Mouse (Mus musculus): Measurements from ENCODE around the gene P2rx6.
"Not testable (repeated sequence)": the region's sequence is repeated elsewhere in the genome, so short reads cannot be mapped to it uniquely, and the experiment has no call there.

P2rx6 gene

DNA sequence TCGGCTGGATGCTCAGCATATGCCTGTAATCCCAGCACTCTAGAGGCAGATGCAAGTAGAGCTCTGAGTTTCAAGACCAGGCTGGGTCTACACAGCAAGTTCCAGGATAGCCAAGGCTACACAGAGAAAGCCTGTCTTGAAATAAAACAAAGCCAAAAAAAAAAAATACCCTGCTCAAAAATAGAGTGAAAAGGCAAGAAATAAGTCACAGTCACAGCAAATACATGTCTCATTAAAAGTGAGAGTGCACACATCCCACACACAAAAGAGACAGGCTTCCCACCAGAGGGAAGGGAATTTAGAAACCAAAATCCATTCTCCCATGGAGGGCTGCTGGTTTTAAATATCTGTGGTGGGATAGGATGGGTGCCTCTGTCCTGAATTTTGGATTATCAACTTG is 1.9 kb downstream of the P2rx6 start:
- no peak for DNase-seq

DNA sequence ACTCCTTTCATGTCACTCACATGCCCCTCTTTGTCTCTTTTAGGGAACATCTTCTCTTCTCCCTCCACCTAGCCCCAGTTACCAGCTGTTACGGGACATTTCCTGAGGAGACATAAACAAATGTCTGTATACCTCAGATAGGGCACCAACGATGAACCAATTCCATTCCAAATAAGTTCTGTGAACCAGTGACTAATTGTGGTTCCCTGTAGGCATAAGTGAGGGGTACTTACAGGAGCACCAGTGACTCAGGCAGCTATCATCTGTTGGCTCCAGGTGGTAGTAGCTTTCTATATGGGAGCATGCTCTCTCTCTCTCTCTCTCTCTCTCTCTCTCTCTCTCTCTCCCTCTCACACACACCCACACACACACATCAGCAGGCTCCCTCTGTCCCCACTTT is 2.5 kb downstream of the P2rx6 start:
- no peak for DNase-seq

DNA sequence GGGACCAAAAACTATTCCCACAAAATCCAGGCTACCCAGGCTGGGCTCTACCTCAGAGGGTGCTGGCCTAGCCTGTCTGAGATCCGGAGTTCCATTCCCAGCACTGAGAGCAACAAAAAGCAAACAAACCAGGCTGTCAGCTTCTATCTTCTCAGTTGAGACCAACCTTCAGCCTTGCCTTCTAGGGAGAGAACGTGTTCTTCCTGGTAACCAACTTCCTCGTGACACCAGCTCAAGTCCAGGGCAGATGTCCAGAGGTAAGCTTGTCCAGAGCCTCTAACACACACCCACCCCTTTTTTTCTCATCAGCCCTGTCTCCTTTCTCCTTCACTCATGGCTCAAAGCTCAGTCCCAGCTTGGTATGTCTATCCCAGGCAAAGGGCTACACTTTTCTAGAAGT is 3.1 kb downstream of the P2rx6 start:
- DNase-seq: no peak

DNA sequence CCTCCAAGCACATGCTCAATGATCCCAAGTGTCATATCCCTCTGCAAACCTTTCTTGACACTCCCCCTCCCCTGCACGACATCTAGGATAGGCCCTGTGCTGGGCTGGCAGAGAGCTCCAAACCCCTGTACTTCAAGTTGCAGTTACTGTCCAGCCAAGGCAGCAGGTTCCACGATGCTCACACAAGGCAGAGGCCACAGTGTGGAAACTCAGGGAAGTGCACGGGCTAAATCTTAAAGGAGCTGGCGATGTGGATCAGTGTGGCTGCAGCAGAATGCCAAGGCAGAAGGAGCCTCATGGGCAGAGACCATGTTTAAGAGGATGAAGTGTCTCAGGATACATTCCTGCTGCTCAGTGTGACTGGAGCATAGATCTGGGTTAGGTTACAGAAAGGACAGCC is 4.5 kb downstream of the P2rx6 start:
- DNase-seq: no peak

DNA sequence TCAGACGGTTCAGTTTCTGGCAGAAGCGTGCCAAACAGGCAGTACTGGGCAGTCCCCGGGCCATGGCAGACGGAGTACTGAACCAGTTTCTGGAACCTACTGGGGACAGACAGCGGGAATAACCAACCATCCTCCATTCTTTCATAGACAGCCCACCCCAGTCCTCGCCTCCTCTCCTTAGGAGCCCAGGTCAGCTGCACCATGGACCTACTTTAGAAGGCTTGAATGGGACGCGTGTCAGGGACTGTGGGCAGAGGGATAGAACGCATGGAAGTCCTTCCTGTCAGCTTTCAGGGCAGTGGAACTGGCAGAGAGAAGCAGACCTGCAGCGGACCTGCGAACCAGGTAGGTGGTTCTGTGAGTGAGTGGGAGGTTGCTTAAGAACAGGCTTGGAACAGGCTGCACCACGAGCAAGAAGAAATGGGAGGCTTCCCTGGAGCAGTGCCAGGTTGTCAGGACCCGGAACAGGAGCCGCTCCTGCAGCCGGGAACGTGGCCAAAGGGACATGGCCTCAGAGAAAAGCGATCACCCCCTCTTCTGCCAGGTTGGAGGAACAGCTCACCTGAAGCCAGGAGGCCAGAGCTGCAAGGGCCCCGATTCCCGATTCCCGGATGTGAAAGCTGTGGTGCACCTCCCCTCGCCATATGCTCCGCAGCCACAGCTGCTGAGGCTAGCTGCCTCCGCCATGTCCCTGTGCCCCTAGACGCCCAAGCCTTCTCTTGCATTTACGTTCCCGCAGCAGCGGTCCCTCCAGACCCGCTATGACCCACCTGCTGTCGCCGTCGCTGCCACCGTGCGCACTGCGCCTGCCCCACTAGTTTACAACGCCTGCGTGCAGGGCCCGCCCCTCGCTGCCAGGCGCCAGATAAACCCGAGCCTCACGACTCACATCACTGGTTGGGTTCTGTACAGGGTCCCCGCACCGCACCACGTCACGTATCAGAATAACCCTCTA is 14.5 kb downstream of the P2rx6 start:
- DNase-seq: peak; percentile 82

DNA sequence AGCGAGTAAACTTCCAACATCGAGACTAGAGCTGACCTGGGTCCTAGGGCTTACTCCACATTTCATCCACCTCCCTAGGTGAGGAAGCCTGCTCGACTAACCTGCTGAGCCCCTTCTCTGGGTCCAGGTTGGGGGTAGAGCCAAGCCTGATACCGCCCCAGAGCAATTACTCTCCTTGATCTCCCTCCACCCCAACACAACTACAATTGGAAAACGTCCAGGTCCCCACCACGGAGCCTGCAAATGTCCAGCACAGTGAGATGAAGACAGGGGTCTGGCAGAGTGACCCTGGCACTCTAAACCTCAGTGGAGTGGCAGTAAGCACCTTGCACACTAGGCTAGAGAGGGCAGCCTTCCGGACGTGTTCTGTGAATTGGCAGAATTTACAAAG is 15.1 kb downstream of the P2rx6 start:
- peak in 1 of 2 experiments; percentile 27 for DNase-seq

DNA sequence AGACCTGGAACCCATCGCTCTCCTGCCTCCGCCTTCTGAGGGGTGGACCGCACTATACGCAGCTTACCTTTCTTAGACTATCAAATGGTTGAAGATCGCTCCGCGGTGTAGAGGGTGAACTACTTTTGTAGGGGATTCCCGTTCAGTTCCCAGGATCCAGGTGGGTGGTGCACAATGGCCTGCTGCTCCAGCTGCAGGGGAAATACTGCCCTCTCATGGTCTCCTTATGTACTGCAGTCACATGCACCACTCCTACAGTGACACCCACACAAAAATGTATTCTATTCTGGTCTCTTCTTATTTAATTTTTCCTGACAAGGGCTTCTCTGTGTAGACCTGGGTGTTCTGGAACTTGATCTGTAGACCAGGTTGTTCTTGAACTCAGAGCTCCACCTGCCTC is 21.4 kb downstream of the P2rx6 start, which contains the start of gene Slc7a4:
TSS of gene Slc7a4 (minus strand) at position 151 of the 400 bp plus-strand sequence.
- no peak for DNase-seq

DNA sequence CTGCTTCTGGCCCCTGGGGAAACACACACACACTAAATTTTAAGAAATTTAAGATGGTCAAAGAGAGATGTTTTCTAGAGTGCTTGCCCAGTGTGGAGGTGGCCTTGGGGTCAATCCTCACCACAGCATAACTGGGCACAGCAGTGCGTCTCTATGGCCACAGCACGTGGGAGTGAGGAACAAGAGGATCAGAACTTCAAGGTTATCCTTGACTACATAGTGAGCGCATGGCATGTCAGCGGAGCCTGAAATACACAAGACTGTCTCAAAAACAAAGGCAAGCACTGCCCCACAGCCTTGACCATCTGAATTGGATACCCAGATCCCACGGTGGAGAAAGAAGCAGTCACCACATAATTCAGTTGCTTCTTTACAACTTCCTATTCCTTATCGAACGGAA is 22.9 kb downstream of the P2rx6 start:
- DNase-seq: no peak

DNA sequence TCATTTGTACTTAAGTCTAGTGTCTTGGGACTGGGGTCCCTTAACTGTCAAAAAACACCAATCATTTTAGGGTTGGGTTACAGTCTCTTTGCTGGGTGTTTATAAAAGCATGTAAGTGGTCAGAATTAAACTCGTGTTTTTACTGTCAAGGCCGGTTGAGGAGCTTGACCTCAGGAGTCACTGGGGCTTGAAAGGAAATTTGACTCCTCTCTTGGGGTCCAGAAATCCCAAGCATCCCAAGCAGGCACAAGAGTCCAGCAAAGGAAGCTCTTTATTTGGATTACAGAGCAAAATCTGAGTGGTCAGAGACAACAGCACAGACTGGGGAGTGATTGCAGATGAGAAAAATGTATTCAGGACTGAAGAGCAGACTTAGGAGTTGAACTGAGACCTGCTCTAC is 29.0 kb downstream of the P2rx6 start:
- DNase-seq: no peak

DNA sequence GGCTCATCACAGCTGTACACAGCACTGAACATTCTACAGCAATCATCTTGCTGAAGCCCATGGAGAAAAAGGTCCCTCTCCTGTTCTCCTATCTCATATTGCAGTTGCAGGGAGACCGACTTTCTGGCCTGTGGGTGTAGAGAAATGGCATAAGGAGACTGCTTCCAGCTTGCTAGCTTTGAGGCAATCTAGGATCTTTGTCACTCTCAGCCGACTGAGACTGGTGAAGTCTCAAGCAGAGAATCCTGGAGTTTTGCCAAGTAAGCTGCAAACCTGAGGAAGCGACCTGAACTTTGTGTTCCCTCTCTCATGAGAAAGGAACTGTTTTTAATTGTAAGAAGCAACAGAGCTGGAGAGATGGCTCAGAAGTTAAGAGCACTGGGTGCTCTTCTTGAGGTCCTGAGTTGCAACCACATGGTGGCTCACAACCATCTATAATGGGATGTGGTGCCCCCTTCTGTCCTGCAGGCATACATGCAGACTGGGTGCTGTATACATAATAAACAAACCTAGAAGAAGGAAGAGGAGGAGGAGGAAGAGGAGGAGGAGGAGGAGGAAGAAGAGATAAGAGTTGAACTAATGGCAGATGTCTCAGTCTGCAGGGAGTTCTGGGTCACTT is 39.4 kb downstream of the P2rx6 start:
- no peak for DNase-seq

DNA sequence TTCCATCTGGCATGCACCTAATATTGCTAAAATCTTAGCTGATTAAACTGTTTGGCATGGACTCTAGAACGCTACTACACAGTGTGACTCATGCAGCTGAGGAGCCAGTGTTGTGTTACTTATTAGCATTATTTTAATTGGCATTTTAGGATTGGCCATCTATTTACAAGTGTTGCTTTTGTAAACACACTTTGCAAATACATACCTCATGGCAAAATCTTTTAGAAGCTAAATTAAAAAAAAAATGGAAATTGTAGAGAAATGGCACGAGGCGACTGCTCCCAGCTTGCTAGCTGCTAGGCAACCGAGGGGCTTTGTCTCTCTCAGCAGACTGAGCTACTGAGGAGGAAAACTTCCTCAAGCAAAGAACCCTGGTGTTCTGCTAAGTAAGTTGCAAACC is 43.3 kb downstream of the P2rx6 start:
- DNase-seq: no peak

DNA sequence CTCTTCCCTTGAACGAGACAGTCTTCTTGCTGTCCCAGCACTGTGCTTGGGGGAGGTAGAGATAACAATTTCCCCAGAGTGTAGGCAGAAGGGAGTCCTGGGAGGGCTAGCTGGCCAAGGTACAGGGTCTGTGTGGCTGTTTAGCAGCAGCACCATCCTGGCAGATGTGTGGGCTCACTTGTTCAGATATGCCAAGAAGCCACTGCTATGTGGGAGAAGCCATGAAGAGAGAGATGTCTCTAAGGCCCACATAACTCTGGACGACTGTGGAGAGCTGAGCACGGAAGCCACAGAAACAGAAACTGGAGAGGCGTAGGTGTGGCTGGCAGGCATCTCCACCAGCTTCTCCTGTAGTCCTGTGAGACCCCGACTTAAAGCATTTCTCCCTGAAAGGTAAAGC is 44.0 kb downstream of the P2rx6 start:
- no peak for DNase-seq

DNA sequence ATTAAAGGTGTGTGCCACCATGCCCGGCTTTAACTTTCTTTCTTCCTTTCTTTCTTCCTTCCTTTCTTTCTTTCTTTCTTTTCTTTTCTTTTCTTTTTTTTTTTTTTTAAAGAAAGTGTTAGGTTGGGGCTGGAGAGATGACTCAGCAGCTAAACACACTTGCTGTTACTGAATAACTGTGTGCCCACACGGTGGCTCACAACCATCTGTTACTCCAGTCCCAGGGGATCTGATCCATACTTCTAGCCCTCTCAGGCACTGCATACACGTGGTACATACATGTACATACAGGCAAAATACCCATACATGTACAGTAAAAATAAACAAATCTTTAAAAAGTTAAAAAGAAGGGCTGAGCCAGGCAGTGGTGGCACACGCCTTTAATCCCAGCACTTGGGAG is 49.7 kb downstream of the P2rx6 start:
- DNase-seq: no peak

DNA sequence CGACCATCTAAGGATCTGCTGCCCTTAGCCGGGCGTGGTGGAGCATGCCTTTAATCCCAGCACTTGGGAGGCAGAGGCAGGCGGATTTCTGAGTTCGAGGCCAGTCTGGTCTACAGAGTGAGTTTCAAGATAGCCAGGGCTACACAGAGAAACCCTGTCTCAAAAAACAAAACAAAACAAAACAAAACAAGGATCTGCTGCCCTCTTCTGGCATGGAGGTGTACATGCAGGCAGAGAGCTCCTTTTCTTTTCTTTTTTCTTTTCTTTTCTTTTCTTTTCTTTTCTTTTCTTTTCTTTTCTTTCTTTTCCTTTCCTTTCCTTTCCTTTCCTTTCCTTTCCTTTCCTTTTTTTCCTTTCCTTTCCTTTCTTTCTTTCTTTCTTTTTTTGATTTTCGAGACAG is 53.1 kb downstream of the P2rx6 start:
- not testable (repeated sequence) for DNase-seq

DNA sequence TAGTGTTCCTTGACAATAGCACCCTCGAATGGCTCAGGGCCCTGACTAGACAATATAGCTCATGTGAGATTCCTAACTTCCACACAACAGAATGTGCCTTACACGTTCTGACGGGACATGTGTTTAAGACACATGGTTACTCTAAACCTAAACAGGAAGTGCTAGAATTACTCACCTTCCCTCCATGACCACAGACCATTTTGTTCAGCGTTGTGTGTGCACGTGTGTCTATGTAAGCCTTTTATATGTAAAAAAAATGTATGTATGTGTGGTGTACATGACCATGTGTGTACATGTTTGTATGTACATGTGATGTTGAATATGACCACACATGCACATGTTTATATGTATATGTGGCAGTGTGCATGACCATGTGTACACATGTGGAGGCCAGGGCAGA is 54.5 kb downstream of the P2rx6 start:
- no peak for DNase-seq

DNA sequence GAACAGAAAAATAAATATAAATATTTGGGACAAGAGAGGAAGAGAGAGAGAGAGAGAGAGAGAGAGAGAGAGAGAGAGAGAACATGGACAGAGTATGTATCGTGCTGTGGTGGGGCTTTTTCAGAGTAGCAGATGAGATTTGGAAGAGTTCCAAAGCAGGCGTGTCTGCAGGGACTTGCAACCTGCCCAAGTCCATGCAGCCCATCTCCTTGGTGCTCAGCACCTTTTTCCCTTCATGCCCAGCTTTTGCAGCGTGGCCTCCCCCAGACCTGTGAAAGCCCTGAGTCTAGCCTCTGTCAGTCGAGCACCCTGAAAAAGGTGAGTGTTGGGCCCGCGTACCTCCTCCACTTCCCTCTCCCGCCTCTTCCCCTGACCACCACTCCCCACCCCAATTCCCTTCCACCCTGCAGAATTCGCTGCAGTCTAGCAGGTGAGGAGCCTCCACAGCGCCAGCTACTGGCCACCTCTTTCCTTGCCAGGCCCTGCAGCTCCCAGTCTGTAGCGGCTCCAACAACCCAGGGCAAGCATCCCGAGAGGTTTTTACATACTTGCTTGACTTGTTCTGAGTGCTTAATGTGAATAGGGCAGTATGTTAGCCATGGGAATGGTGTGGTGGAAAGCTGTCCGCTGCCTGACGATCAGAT is 56.4 kb downstream of the P2rx6 start:
- peak; percentile 71 to 72 for DNase-seq

DNA sequence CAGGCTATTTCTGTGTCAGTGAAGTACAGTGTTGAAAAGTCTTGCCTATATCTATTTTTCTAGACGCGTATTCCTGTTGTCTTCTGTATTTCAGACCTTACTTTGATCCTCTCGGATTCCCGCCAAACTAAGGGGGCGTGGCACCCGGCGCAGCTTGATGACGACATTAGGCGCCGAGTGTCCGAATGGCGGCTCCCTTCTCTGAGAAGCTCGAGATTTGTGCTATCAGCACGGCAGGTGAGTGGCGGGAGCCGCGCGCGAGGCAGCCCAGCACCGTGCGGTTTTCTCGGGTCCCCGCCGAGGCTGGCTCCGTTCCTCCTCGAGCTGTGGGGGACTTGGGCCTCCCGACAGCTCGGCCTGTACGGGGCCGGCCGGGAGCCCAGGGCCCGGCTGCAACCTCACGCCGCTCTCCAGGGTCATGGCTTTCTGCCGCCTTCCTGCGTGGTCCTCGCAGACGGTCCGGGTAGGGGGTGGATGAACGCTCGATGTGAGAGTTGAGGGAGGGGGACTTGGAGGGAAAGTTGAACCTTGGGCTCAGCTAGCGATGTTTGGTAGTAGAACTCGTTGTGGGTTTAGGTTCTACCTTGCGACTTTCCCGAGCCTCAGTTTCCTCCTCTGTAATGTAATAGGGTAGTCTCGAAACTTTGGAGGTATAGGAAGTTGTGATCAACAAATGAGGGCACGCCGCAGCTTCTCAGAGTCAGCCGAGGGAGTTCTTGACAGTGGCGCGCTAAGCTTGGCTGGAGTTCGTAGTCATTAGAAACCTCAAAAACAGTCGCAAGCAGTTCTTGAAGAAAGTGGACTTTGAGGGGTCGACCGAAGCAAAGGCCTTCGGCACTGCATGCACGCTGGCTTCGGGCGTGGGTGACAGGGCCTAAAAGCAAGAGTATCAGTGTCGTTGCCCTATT is 57.8 kb downstream of the P2rx6 start, which contains the start of gene Smpd4:
TSS of gene Smpd4 (plus strand) at position 157 of the 908 bp plus-strand sequence.
- peak; percentile 90 to 94 for DNase-seq

DNA sequence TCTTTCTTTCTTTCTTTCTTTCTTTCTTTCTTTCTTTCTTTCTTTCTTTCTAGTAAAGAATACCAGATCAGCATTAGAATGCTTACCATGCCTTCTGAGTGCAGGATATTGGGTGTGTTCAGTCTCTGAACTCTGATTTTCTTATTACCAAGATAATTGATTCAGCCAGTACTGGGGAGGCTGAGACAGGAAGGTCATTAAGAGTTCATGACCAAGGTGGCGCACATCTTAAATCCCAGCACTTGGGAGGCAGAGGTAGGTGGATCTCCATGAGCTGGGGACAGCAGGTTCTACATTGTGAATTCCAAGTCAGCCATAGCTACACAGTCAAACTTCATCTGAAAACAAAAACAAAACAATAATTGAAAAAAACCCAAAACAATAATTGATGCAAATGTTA is 60.3 kb downstream of the P2rx6 start:
- DNase-seq: no peak

DNA sequence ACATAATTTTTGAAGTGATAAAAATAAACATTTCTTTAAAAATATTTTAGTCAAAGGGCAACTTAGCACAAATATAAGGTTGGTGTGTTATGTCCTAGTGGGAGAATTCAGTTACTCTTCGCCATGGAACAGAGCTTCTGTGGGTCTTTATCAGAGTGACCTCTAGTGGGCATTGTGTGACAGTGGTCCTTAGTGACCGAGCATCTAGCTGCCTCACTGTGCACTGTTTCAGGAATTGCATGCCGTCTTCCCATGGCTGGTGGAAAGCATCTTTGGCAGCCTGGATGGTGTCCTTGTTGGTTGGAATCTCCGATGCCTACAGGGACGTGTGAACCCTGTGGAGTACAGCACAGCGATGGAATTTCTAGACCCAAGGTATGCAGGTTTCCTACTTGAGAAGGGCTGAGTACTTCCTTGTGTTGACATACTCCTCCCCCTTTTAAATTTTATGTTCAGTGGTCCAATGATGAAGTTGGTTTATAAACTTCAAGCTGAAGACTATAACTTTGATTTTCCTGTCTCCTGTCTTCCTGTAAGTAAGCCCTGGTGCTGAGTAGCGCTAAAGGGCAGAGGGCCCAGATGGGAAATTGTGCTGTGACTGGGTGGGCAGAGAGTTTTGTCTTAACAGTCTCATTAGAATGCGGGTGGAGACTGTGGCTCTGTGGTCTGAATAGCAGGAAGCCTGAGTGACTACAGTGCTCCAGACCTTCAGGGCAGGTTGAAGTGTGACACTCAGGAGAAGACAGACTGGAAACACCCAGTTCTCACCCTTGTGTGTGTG is 64.0 kb downstream of the P2rx6 start:
- DNase-seq: no peak

DNA sequence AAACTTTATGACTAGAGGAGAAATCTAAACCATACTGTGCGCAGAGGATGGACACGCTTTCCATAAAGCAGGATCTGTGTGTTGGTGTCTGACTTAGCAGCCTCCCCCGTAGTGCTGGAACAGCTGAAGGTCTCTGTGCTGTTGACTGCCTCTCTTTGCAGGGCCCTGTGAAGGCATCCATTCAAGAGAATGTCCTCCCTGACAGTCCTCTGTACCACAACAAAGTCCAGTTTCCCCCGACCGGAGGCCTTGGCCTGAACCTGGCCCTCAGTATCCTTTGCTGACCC is 64.5 kb downstream of the P2rx6 start:
- DNase-seq: no peak
